Mouse (Mus musculus) B cell, adult 67 days (primary cell): ENCODE measurements around the gene Hrct1. TPM values are rescaled to one million over a fixed set of nuclear protein-coding genes. Genes with fewer than 3 reads are reported as not detected.

Experiments
- total RNA-seq, 2 experiments: library from RNA; stranded (reverse); gene quantifications; 4 replicates each; pipeline ENCODE4 v1.2.4; 2023

Gene Hrct1
- not detected for total RNA-seq

GRCm38 (mm10) chr4:43726995-43727394 lies at the start of gene Hrct1:
Gene Hrct1, plus strand, starts transcription at chr4:43727188.

GRCm38 (mm10) chr4:43700707-43701106 lies 26.3 kb upstream of the Hrct1 start, which contains the start of gene Olfr70:
Gene Olfr70, minus strand, starts transcription at chr4:43700807.

GRCm38 (mm10) chr4:43709869-43710268 lies 17.1 kb upstream of the Hrct1 start, which contains the start of gene Olfr71:
Gene Olfr71, minus strand, starts transcription at chr4:43710255.

GRCm38 (mm10) chr4:43729794-43730550 lies 3.0 kb downstream of the Hrct1 start, which contains the start of gene Spaar:
Gene Spaar, plus strand, starts transcription at chr4:43730034.

GRCm38 (mm10) chr4:43770909-43771308 lies 43.9 kb downstream of the Hrct1 start, which contains the start of gene Olfr159:
Gene Olfr159, minus strand, starts transcription at chr4:43771009.

Other genes with a start within 250 kb of the Hrct1 start
- gene Sit1, start 243.5 kb upstream of the Hrct1 start, total RNA-seq = 10 to 100 TPM; 10.3 to 18.2 TPM
- 10 to 100 TPM; 27.5 to 31.2 TPM for gene Ccdc107, start 234.3 kb upstream of the Hrct1 start, total RNA-seq
- 1 to 10 TPM; 1.5 to 2.7 TPM for gene Arhgef39, start 227.5 kb upstream of the Hrct1 start, total RNA-seq
- under 1 TPM; 0.32 to 0.86 TPM for gene Car9, start 220.2 kb upstream of the Hrct1 start, total RNA-seq
- not detected for gene Tpm2, start 203.4 kb upstream of the Hrct1 start, total RNA-seq
- gene Creb3, start 164.9 kb upstream of the Hrct1 start, total RNA-seq = 10 to 100 TPM; 68.9 to 74.4 TPM
- gene Tln1, start 164.5 kb upstream of the Hrct1 start, total RNA-seq = 100 to 1,000 TPM; 274 to 317 TPM
- gene Rgp1, start 148.5 kb upstream of the Hrct1 start, total RNA-seq = 10 to 100 TPM; 55.0 to 64.4 TPM
- gene Gba2, start 148.3 kb upstream of the Hrct1 start, total RNA-seq = 10 to 100 TPM; 43.2 to 50.3 TPM
- gene Msmp, start 142.7 kb upstream of the Hrct1 start, total RNA-seq = not detected
- 1 to 10 TPM; 1.4 to 4.2 TPM for gene Npr2, start 95.3 kb upstream of the Hrct1 start, total RNA-seq
- under 1 TPM in 1 of 2 experiments, not detected in 1; 0.52 TPM for gene Spag8, start 73.6 kb upstream of the Hrct1 start, total RNA-seq
- 10 to 100 TPM; 21.1 to 23.2 TPM for gene Hint2, start 70.7 kb upstream of the Hrct1 start, total RNA-seq
- gene Tmem8b, start 58.2 kb upstream of the Hrct1 start, total RNA-seq = 1 to 10 TPM; 3.4 to 5.9 TPM
- gene Fam221b, start 58.0 kb upstream of the Hrct1 start, total RNA-seq = under 1 TPM in 1 of 2 experiments, not detected in 1; 0.15 TPM
- gene Olfr70, start 26.4 kb upstream of the Hrct1 start, total RNA-seq = not detected
- gene Olfr71, start 16.9 kb upstream of the Hrct1 start, total RNA-seq = not detected
- gene Spaar, start 2.8 kb downstream of the Hrct1 start, total RNA-seq = not detected
- gene Olfr159, start 43.8 kb downstream of the Hrct1 start, total RNA-seq = not detected
- not detected for gene Olfr156, start 96.7 kb downstream of the Hrct1 start, total RNA-seq
- gene Olfr157, start 113.0 kb downstream of the Hrct1 start, total RNA-seq = not detected
- gene Olfr155, start 124.4 kb downstream of the Hrct1 start, total RNA-seq = not detected
- under 1 TPM; 0.38 to 0.56 TPM for gene Reck, start 148.3 kb downstream of the Hrct1 start, total RNA-seq
- 1 to 10 TPM; 9.2 to 9.3 TPM for gene Glipr2, start 230.2 kb downstream of the Hrct1 start, total RNA-seq